Mouse (Mus musculus) ES-E14 (cell line): ENCODE measurements around the gene Gm4871. TPM values are rescaled to one million over a fixed set of nuclear protein-coding genes. Genes with fewer than 3 reads are reported as not detected.
A peak's percentile ranks its signal among the peaks of the same experiment; 100 is the strongest.

Source experiments
- DNase-seq: peaks from one replicate; pipeline ENCODE4 v3.0.0-alpha.2; 2013; ENCODE audit warnings: low read depth, low spot score
- H3K27ac ChIP-seq: 2 replicates; pipeline ENCODE4 v1.5.1; 2012; ENCODE audit warnings: low read depth, mild to moderate bottlenecking, low read length, moderate library complexity, mixed read lengths; ENCODE audit not compliant: poor library complexity, insufficient read depth, severe bottlenecking
- H3K36me3 ChIP-seq: 2 replicates; pipeline ENCODE4 v1.6.1; 2012; ENCODE audit warnings: mild to moderate bottlenecking, low read length, moderate library complexity, mixed read lengths; ENCODE audit not compliant: control insufficient read depth, poor library complexity, insufficient read depth, severe bottlenecking
- H3K4me1 ChIP-seq, 2 experiments: fragments of 150-350 bp in 1 of 2; sonication (generic) in 1 of 2; 2 replicates each; pipeline ENCODE4 v1.6.1; 2012; ENCODE audit warnings: low read length in 2 of 2, mild to moderate bottlenecking in 1 of 2, mixed read lengths in 1 of 2; ENCODE audit not compliant: control insufficient read depth in 2 of 2, insufficient read depth in 2 of 2, poor library complexity in 1 of 2
- H3K4me3 ChIP-seq, 2 experiments: fragments of 150-350 bp in 1 of 2; sonication (generic) in 1 of 2; 2 replicates each; pipeline ENCODE4 v1.5.1; 2012; ENCODE audit warnings: low read length in 2 of 2, low read depth in 1 of 2, mild to moderate bottlenecking in 1 of 2, mixed read lengths in 1 of 2; ENCODE audit not compliant: insufficient read depth in 1 of 2, poor library complexity in 1 of 2, severe bottlenecking in 1 of 2
- H3K9ac ChIP-seq: 2 replicates; pipeline ENCODE4 v1.6.1; 2012; ENCODE audit warnings: low read depth, mild to moderate bottlenecking, low read length, mixed read lengths; ENCODE audit not compliant: poor library complexity, insufficient read depth, severe bottlenecking
- H3K9me3 ChIP-seq: fragments of 150-350 bp; sonication (generic); 2 replicates; pipeline ENCODE4 v1.6.1; 2012; ENCODE audit warnings: low read depth, mild to moderate bottlenecking, low read length; ENCODE audit not compliant: control insufficient read depth, insufficient read depth
- CHD2 ChIP-seq: IDR thresholded peaks from 2 replicates; pipeline ENCODE4 v1.6.1; 2014; ENCODE audit warnings: mild to moderate bottlenecking, low read depth, low read length, inconsistent platforms
- HCFC1 ChIP-seq: IDR thresholded peaks from 2 replicates; pipeline ENCODE4 v1.6.1; 2012; ENCODE audit warnings: low read length, inconsistent platforms, borderline replicate concordance; ENCODE audit not compliant: insufficient read depth
- MAFK ChIP-seq: IDR thresholded peaks from 2 replicates; pipeline ENCODE4 v1.6.1; 2014; ENCODE audit warnings: mild to moderate bottlenecking, low read depth, low read length, inconsistent platforms; ENCODE audit not compliant: insufficient read depth
- ZC3H11A ChIP-seq: IDR thresholded peaks from 2 replicates; pipeline ENCODE4 v1.6.1; 2012; ENCODE audit warnings: low read depth, mild to moderate bottlenecking, inconsistent platforms, low read length, borderline replicate concordance
- ZNF384 ChIP-seq: IDR thresholded peaks from 2 replicates; pipeline ENCODE4 v1.6.1; 2012; ENCODE audit warnings: low read depth, low read length, inconsistent platforms
- in situ Hi-C, 2 experiments: fragments of 600-800 bp; cut with MboI; formaldehyde crosslinking; loops; one replicate each; pipeline ENCODE4 v1.15.1; 2025; ENCODE audit warnings: low sequenced_read_pairs in 2 of 2, inconsistent platforms in 1 of 2; ENCODE audit not compliant: unreplicated experiment in 2 of 2
- total RNA-seq: library from RNA; depleted of rRNA; stranded (reverse); fragments of 300-350 nt; gene quantifications from 2 replicates; pipeline ENCODE4 v1.2.3, GENCODE M21; 2012

Gene Gm4871
- total RNA-seq, 1 experiment: not detected

DNA sequence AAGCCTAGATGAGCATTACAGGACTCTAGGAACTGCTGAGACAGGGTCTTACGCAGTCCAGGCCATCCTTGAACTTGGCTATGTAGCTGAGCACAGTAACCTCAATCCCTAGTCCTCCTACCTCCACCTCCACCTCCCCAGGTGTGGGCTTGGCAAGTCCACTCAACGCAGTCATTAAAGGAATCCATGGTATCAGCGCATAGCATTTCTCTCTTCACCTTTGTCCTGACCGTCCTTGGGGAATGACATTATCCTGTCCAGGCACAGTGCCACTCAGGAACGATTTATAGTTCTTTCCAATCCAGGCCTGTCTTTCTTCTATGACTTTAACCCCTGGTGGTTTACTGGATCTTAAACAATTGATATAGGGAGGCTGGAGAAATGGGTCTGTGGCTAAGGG lies 42.1 kb downstream of the Gm4871 start:
- Histone ChIP-seq H3K4me1 (peaks cover 0 to 8% of the 10 kb centered on the region in 2 experiments; a peak in 2 of 4 replicates), H3K9me3 (no peaks in the 10 kb centered on the region), H3K27ac (no peak overlapping the region), H3K36me3 (no peaks in the 10 kb centered on the region), H3K4me3 (no peak overlapping the region), H3K9ac (no peak overlapping the region)
- DNase-seq: no peak
- TF ChIP-seq ZC3H11A (no peak), HCFC1 (no peak), CHD2 (no peak)
- in situ Hi-C loops: loop anchor here in 1 of 2 experiments (25.0 kb wide), 1 partner anchor 128 kb away; no protein-coding TSS in a partner anchor

GRCm38 (mm10) chr5:144990051-144990450 lies 42.5 kb downstream of the Gm4871 start:
- Histone ChIP-seq H3K4me1 (peaks cover 0 to 8% of the 10 kb centered on the region in 2 experiments; a peak in 2 of 4 replicates), H3K27ac (no peak overlapping the region), H3K36me3 (no peaks in the 10 kb centered on the region), H3K4me3 (no peak overlapping the region), H3K9me3 (no peaks in the 10 kb centered on the region), H3K9ac (no peak overlapping the region)
- in situ Hi-C loops: loop anchor here in 1 of 2 experiments (25.0 kb wide), 1 partner anchor 128 kb away; no protein-coding TSS in a partner anchor
- TF ChIP-seq ZC3H11A (no peak), HCFC1 (no peak), ZNF384 (no peak)
- no peak for DNase-seq

DNA sequence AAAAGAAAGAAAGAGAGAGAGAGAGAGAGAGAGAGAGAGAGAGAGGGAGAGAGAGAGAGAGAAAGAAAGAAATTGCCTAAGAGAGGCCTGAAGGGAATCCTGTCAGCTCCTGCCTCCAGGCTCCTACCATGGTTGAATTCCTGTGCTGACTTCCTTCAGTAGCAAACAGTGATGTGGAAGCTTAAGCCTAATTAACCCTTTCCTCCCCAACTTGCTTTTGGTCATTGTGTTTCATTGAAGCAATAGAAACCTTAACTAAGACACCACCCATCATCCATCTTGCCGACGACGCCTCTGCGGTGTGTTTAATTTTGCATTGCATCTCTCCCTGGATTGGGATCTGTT lies 43.5 kb downstream of the Gm4871 start:
- Histone ChIP-seq H3K36me3 (no peaks in the 10 kb centered on the region), H3K27ac (no peak overlapping the region), H3K4me3 (no peak overlapping the region), H3K9ac (no peak overlapping the region), H3K9me3 (no peaks in the 10 kb centered on the region), H3K4me1 (peaks cover 0 to 8% of the 10 kb centered on the region in 2 experiments; a peak in 2 of 4 replicates)
- DNase-seq: no peak
- TF ChIP-seq ZNF384: no peak
- no peak for TF ChIP-seq ZC3H11A
- in situ Hi-C loops: loop anchor here in 1 of 2 experiments (25.0 kb wide), 1 partner anchor 127 kb away; no protein-coding TSS in a partner anchor

DNA sequence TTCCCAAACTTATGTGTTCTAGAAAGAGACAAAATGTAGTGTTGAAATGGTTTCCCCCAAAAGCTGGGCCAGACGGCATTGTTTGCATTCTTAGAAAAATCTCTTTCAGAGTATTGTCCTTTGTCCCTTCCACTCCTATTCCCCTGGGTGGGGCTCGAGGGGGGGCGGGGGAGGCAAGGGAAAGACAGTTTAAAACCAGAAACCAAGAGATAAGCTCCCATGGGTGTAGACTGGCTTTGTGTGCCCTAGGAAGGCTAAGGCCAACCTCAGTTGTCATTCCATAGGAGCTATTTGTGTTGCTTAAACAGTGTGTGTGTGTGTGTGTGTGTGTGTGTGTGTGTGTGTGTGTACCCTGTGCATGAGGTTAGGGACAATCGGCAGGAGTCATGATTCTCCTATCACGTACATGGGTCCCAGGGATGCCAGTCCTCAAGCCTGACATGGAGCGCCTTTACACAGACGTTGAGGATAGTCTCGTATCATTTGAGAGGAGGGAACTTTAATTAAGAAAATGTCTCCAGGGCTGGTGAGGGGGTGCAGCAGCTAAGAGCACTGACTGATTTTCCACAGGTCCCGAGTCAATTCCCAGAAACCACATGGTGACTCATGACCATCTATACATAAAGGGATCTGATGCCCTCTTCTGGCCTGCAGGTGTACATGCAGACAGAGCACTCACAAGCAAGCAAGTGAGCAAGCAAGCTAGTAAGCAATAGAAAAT lies 44.1 kb downstream of the Gm4871 start:
- H3K36me3 ChIP-seq: no peaks in the 10 kb centered on the region
- peaks cover 0 to 8% of the 10 kb centered on the region in 2 experiments; a peak in 2 of 4 replicates for H3K4me1 ChIP-seq
- in situ Hi-C loops: loop anchor here in 1 of 2 experiments (25.0 kb wide), 1 partner anchor 126 kb away; no protein-coding TSS in a partner anchor
- TF ChIP-seq MAFK (no peak), ZC3H11A (no peak; the same call in 1 of the 2 replicates)
- peak; percentile 49 for DNase-seq
- H3K9me3 ChIP-seq: no peaks in the 10 kb centered on the region
- H3K27ac ChIP-seq: no peak overlapping the region
- no peak overlapping the region; the same call in 1 of the 2 replicates for H3K9ac ChIP-seq
- H3K4me3 ChIP-seq: no peak overlapping the region

GRCm38 (mm10) chr5:144987561-144987960 lies 45.0 kb downstream of the Gm4871 start:
- DNase-seq: no peak
- H3K9ac ChIP-seq: no peak overlapping the region
- no peaks in the 10 kb centered on the region for H3K36me3 ChIP-seq
- TF ChIP-seq ZC3H11A (no peak), CHD2 (no peak), ZNF384 (no peak), HCFC1 (no peak), MAFK (no peak)
- no peak overlapping the region for H3K27ac ChIP-seq
- no peak overlapping the region for H3K4me3 ChIP-seq
- in situ Hi-C loops: loop anchor here in 1 of 2 experiments (25.0 kb wide), 1 partner anchor 125 kb away; no protein-coding TSS in a partner anchor
- no peaks in the 10 kb centered on the region for H3K9me3 ChIP-seq
- peaks cover 0 to 8% of the 10 kb centered on the region in 2 experiments; a peak in 2 of 4 replicates for H3K4me1 ChIP-seq
